Mouse (Mus musculus) testis, postnatal 14 days (tissue): Measurements from ENCODE around the gene Far2.
A peak's percentile ranks its signal among the peaks of the same experiment; 100 is the strongest.
"Not testable (repeated sequence)": the region's sequence is repeated elsewhere in the genome, so short reads cannot be mapped to it uniquely, and the experiment has no call there.

Experiments
- DNase-seq: peaks from one replicate; pipeline ENCODE4 v3.0.0; 2021; ENCODE audit warnings: low spot score

Far2 gene

DNA sequence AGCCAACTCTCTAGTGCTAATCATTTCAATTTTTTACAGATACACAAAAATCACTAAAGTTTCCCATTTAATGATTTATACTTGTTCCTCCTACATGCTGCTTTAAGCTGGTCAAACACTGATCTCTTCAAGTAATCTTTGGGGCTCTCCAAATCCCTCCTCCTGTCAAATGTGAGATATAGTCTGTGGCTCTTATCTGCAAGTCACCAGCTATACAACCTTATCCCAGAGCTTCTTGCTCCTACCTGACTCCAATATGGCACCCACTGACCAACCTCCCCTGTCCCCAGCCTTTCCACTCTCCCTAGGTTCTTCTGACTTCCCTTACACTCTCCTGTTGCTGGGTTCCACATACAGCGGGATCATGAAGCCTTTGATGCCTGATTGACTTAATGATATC lies 70.6 kb downstream of the Far2 start:
- no peak for DNase-seq

- DNase-seq = no peak
Observed at GRCm38 (mm10) chr6:148120703-148121102, 73.6 kb downstream of the Far2 start.

GRCm38 (mm10) chr6:148126851-148127250 lies 79.8 kb downstream of the Far2 start:
- not testable (repeated sequence) for DNase-seq

GRCm38 (mm10) chr6:148132314-148132713 lies 85.3 kb downstream of the Far2 start:
- DNase-seq = no peak

GRCm38 (mm10) chr6:148133536-148133935 lies 86.5 kb downstream of the Far2 start:
- no peak for DNase-seq

- peak; percentile 69 for DNase-seq
Observed at GRCm38 (mm10) chr6:148135769-148136382, 88.8 kb downstream of the Far2 start.

GRCm38 (mm10) chr6:148139288-148139995 lies 92.4 kb downstream of the Far2 start:
- no peak for DNase-seq

- no peak for DNase-seq
Observed at GRCm38 (mm10) chr6:148141874-148142273, 94.8 kb downstream of the Far2 start.

- no peak for DNase-seq
Observed at GRCm38 (mm10) chr6:148142421-148142820, 95.4 kb downstream of the Far2 start.

DNA sequence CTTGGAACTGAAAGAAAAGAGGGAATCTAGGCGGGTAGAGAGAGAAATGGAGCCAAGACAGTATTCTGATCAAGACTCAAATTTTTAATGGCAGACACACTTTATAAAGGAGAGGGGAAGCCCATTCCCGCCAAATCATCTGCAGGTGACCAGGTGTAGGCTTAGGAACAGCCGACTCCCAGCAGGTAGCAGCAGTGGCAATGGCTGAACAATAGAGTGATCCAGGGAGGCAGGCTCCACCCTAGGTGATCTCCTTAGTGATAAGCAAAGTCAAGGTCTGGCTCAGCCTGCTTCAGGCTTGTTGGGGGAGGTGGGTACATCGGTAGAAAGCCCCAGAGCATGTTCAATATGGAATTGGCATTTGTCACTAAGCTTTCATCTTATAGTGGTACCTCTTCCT lies 105.2 kb downstream of the Far2 start:
- not testable (repeated sequence) for DNase-seq

GRCm38 (mm10) chr6:148172904-148173303 lies 125.8 kb downstream of the Far2 start:
- DNase-seq = no peak

DNA sequence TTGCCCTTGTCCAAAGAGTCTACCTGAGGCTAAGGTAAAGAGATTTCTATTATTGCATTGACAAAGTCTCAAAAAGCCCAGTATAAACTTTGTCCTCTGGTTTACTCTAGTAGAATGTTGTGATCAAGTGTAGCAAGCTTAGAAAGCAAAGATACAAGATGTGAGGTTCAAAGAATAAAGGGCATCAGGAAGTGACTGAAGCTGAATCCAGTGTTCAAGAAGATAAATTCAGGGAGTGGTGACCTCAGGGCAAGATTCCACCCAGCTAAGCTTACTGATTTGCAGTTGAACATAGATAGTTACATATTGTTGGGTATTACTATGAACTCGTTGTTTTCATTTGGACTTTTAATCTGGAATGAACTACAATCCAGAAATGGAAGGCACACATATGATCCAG lies 138.6 kb downstream of the Far2 start:
- no peak for DNase-seq

- DNase-seq = no peak
Observed at GRCm38 (mm10) chr6:148193972-148194701, 147.1 kb downstream of the Far2 start.

DNA sequence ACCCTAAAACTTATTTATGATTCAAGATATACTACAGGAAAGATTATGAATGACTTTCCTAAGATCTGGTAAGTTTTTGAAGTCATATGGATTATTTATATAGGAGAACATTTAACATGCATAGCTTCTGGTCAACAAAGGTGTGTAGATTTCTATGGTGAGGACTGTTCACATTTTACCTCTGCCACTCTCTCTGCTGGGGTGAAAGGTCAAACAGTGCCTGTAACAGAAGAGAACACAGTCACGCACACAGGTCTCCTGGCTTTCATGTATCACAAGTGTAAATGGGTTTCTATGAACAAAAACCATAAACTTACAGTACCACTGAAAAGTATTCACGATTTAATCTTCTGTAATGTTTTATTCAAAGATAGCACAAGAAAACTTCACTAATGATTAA lies 152.1 kb downstream of the Far2 start:
- no peak for DNase-seq

DNA sequence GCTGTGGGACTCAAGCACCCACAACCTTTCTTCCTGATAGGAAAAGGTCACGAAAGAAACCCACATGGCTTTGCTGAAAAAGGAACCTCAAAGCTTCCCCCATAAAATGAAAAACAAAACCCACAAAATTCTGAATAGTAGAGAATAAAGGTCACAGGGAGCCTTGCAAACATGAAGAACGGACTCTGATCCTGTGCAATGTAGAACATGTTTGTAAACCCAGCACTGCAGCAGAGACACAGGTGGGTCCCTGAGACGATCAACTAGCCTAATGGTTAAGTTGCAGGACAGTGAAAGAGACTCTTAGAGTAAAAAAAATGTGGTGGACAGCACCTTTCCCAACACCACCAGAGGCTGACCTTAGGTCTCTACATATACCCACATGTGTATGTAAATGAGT lies 152.7 kb downstream of the Far2 start:
- DNase-seq = no peak

GRCm38 (mm10) chr6:148205134-148205533 lies 158.1 kb downstream of the Far2 start:
- DNase-seq = no peak

DNA sequence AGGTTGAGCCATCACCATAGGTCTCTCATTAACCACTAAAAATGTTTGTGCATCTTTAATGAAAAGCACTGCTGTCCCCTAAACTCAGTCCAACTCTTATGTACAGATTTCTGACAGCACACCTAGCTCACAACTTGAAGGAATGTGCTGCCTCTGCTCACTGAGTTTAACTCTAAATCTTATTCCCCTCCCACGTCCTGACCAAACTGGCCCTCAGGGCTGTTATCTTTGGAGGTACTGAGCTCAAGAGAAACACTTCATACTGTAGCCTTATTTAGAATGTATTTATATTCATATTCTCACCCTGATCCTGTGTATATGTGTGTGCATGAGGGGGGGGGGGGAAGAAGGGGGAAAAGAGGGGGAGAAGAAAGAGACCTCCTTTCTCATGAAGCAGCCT lies 160.5 kb downstream of the Far2 start:
- no peak for DNase-seq

DNA sequence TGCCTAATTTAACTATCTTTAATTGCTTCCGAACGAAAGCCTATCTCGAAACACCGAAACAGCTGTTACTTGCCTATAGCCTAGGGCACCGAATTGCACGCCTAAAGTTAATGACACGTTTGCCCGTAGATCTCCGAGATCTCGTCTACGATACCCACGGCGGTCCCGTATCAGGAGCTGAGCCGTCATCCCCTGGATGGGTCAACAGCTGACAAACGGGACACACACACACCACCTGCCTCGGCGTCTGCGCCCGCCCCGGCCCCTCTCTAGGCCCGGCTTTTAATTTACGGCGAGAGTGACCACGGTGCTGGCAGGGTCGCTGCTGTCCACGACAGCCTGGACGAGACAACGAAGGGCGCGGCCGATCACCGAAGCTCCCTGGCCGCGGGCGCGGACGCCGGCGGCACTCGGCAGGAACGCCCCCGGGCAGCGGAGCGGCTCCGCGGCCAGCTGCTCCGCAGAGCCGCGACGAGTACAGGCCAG lies 164.4 kb downstream of the Far2 start:
- peak; percentile 63 for DNase-seq

- DNase-seq = peak; percentile 99
Observed at GRCm38 (mm10) chr6:148211897-148212680, 165.0 kb downstream of the Far2 start, which contains the start of gene Ergic2. TSS of gene Ergic2 (minus strand) at chr6:148212374.

- no peak for DNase-seq
Observed at GRCm38 (mm10) chr6:148214765-148215164, 167.7 kb downstream of the Far2 start.

DNA sequence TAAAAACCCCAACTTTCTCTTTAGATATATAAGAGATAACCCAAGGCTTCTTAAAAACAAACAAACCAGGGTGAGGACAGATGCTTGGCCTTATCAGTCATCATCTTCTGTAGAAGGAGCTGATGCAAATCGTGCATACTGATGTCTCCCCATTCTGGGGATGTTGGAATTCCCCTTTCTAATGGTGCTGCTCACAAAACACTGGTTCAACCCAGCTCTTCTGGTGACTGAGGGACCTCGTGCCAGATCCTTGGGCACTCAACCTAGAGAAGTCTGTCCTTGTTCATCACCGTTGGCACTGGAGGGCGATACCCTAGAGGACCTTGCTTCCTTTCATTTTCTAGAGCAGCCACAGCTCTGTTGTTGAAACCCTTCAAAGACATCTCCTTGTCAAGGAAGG lies 169.7 kb downstream of the Far2 start:
- DNase-seq = no peak
